Mouse (Mus musculus) C2C12 (cell line): ENCODE results near the gene Alpl. TPM values are rescaled to one million over a fixed set of nuclear protein-coding genes. Genes with fewer than 3 reads are reported as not detected.
A peak's percentile ranks its signal among the peaks of the same experiment; 100 is the strongest.

Experiments
- H3K27me3 ChIP-seq: one replicate; pipeline ENCODE4 v1.6.1; 2011; ENCODE audit not compliant: control insufficient read depth, insufficient read depth, insufficient read length
- H3K36me3 ChIP-seq: one replicate; pipeline ENCODE4 v1.6.1; 2011; ENCODE audit not compliant: control insufficient read depth, insufficient read depth
- H3K4me3 ChIP-seq: one replicate; pipeline ENCODE4 v1.5.1; 2011; ENCODE audit warnings: mild to moderate bottlenecking, control low read depth; ENCODE audit not compliant: poor library complexity, insufficient read depth, severe bottlenecking
- H3K79me2 ChIP-seq: one replicate; pipeline ENCODE4 v1.6.1; 2011; ENCODE audit not compliant: control insufficient read depth, insufficient read depth
- H3K79me3 ChIP-seq: one replicate; pipeline ENCODE4 v1.6.1; 2011; ENCODE audit warnings: low read depth, control low read depth
- H3ac ChIP-seq: one replicate; pipeline ENCODE3; 2011; ENCODE audit warnings: low read depth; ENCODE audit not compliant: control insufficient read depth, insufficient read length
- CEBPB ChIP-seq: IDR thresholded peaks from one replicate; pipeline ENCODE4 v1.6.1; 2011; ENCODE audit warnings: low read depth, mild to moderate bottlenecking, control low read depth, moderate library complexity
- CTCF ChIP-seq: IDR thresholded peaks from one replicate; pipeline ENCODE4 v1.5.1; 2011; ENCODE audit not compliant: control insufficient read depth, insufficient read depth, insufficient read length
- FOSL1 ChIP-seq: IDR thresholded peaks from one replicate; pipeline ENCODE4 v1.8.0; 2011; ENCODE audit warnings: mild to moderate bottlenecking, low read length; ENCODE audit not compliant: poor library complexity, insufficient read depth, severe bottlenecking
- MAX ChIP-seq: IDR thresholded peaks from one replicate; pipeline ENCODE4 v1.6.1; 2011; ENCODE audit warnings: mild to moderate bottlenecking, control low read depth
- MYOD1 ChIP-seq: IDR thresholded peaks from one replicate; pipeline ENCODE4 v1.6.1; 2011; ENCODE audit warnings: low read depth; ENCODE audit not compliant: control insufficient read depth, insufficient read length
- MYOG ChIP-seq: IDR thresholded peaks from one replicate; pipeline ENCODE4 v1.6.1; 2011; ENCODE audit not compliant: control insufficient read depth, insufficient read length; ENCODE audit errors: extremely low read depth
- USF1 ChIP-seq: IDR thresholded peaks from one replicate; pipeline ENCODE4 v1.6.1; 2011; ENCODE audit warnings: low read depth, mild to moderate bottlenecking, control low read depth, moderate library complexity
- polyA plus RNA-seq: library from polyadenylated mRNA; unstranded; fragments of >200 nt; fragmentation: generic; extraction: Trizol; gene quantifications from one replicate; pipeline ENCODE4 v1.2.1, GENCODE M21; 2012; ENCODE audit warnings: missing spikeins

Alpl gene
- polyA plus RNA-seq, 1 experiment, result 0.13 TPM

DNA sequence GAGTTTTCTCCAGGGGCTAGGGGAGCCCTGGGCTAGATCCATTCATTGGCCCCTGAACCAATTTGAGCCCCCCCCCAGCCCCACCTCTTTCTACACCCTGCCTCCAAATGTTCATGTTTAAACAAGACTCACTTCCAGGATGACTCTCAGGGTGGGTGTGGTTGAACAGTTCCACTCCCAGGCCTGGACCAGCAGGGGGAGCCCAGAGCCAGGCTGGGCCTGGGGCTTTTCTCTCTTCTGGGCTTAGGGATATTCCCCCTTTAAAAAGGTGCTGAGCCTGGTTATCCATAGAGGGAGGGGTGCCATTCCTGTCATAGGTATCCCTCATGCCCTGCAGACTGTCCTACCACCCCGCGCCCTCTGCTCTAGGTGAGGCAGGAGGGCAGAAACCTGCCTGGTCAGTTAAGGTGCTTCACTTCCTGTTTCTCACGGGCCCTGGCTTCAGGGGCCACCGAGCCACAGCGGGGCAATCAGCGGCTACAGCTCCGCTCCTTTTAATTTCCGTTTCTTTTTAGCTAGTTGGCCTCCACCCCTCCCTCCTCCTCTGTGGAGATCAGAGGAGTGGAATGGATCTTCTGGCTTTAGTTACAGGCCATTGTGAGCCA is 82.1 kb downstream of the Alpl start:
- Histone ChIP-seq H3K79me3 (no peaks in the 10 kb centered on the region), H3K79me2 (no peaks in the 10 kb centered on the region), H3K36me3 (no peaks in the 10 kb centered on the region), H3K27me3 (peaks cover 45% of the 10 kb centered on the region), H3K4me3 (no peak overlapping the region), H3ac (no peak overlapping the region)
- TF ChIP-seq CEBPB (no peak), USF1 (no peak), MAX (no peak), FOSL1 (no peak), MYOD1 (no peak), MYOG (no peak), CTCF (no peak)

DNA sequence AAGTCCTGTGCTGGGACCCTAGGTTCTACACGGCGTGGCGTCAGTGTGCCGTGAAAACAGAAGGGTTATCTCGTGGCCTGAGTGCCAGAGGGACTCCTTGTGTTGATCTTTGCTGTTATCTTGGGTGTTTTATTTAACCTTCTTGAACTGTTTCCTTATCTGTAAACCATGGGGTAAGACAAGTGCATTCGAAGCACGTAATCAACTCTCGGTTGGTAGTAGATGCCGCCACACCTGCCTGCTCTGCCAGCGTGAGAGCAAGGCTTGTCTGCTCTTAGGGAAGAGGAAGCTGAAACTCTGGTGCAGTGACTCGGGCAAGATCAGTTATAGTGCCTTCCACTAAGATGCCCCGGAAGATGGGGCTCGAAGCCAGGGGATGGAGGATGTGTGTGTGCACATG is 83.2 kb downstream of the Alpl start:
- TF ChIP-seq MYOG (no peak), FOSL1 (no peak), USF1 (no peak), MYOD1 (no peak), CTCF (no peak), CEBPB (no peak), MAX (no peak)
- no peaks in the 10 kb centered on the region for H3K79me3 ChIP-seq
- H3ac ChIP-seq, result no peak overlapping the region
- H3K79me2 ChIP-seq, result no peaks in the 10 kb centered on the region
- no peak overlapping the region for H3K4me3 ChIP-seq
- H3K27me3 ChIP-seq, result peaks cover 52% of the 10 kb centered on the region
- no peaks in the 10 kb centered on the region for H3K36me3 ChIP-seq

DNA sequence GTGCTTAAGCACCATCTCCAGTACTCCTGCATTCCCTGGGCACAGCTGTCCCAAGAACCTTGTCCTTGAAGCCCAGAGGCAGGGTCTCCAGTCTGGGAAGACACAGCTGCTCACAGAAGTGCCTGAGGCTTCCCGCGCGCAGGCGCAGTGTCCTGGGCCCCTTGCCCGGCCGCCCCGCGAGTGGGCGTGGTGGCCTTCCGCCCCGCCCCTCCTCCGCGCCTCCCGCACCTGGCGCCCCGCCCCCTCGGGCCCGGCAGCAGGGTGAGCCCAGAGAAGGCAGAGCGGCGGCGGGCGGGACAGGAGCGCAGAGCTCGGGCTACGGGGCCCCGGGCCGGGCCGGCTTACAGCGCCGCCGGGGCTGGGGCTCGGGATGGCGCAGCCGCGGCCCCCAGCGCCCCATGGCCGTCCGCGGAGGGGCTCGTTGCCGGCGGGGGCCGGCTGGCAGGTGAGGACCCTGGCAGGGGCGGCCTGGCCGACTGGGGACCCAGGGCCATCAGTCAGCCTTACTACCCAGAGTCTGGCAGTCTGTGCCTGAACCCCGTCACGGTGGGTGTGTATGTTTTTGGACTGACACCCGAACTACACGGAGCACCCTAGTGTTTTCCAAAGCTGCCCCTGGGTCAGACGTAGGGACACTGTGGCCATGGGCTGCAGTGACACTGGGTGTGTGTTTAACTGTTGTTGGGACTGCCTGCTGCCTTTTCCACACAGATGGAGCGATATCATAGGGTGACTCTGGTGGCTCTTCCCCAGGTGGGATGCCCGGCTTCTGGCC is 88.8 kb downstream of the Alpl start:
- Histone ChIP-seq H3ac (peak overlapping the region; percentile 43), H3K4me3 (peak overlapping the region; percentile 12), H3K27me3 (peaks cover 29% of the 10 kb centered on the region), H3K79me2 (no peaks in the 10 kb centered on the region), H3K79me3 (no peaks in the 10 kb centered on the region), H3K36me3 (no peaks in the 10 kb centered on the region)
- no peak for TF ChIP-seq MYOD1
- TF ChIP-seq CEBPB, result no peak
- TF ChIP-seq MAX, result no peak
- TF ChIP-seq MYOG, result no peak
- TF ChIP-seq CTCF, result no peak
- TF ChIP-seq USF1, result no peak
- no peak for TF ChIP-seq FOSL1

DNA sequence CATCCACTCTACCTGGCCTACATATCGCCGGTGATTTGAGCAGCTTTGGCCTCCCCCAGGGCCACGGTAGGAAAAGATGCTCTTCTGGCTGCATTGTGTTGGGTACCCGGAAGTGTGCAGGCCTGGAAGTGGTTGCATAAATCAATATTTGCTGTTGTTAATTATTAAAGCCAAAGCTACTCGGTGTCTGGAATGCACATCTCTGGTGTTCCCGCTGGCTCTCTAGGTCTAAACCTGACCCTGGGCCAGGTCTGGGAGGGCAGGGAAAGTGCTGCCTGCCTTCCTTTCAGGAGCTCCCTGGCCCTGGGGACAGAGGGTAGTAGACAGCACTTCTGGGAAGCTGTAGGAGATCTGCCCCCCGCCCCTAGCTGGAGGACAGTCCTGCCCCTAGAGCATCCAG is 89.7 kb downstream of the Alpl start:
- no peaks in the 10 kb centered on the region for H3K36me3 ChIP-seq
- no peak overlapping the region for H3K4me3 ChIP-seq
- H3K27me3 ChIP-seq, result peaks cover 20% of the 10 kb centered on the region
- no peak overlapping the region for H3ac ChIP-seq
- no peaks in the 10 kb centered on the region for H3K79me3 ChIP-seq
- H3K79me2 ChIP-seq, result no peaks in the 10 kb centered on the region
- TF ChIP-seq USF1, result no peak
- no peak for TF ChIP-seq MYOD1
- no peak for TF ChIP-seq FOSL1
- no peak for TF ChIP-seq MAX
- no peak for TF ChIP-seq MYOG
- TF ChIP-seq CTCF, result no peak
- no peak for TF ChIP-seq CEBPB

DNA sequence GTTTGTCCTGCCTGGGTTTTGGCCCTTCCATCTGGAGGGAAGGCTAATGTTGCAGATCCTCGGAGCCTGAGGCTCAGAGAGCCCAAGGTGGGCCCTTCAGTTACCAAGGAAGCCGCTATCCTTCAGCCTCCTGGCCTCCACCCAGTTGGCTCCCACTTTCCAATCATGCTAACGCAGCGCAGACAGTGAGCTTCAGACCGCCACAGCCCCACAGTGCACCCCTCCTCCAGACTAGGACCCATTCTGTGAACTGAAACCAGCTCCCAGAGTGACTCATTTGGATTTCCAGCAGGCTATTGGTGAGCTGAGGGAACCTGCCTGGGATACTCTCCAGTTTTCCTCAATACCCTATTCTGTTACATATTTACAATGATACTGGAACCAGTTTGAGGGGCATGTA is 90.8 kb downstream of the Alpl start:
- no peak overlapping the region for H3K4me3 ChIP-seq
- TF ChIP-seq MYOD1 (no peak), CTCF (no peak), MYOG (no peak), CEBPB (no peak), USF1 (no peak), MAX (no peak), FOSL1 (no peak)
- no peaks in the 10 kb centered on the region for H3K79me3 ChIP-seq
- H3K79me2 ChIP-seq, result no peaks in the 10 kb centered on the region
- no peak overlapping the region for H3ac ChIP-seq
- H3K36me3 ChIP-seq, result no peaks in the 10 kb centered on the region
- H3K27me3 ChIP-seq, result peaks cover 9% of the 10 kb centered on the region

DNA sequence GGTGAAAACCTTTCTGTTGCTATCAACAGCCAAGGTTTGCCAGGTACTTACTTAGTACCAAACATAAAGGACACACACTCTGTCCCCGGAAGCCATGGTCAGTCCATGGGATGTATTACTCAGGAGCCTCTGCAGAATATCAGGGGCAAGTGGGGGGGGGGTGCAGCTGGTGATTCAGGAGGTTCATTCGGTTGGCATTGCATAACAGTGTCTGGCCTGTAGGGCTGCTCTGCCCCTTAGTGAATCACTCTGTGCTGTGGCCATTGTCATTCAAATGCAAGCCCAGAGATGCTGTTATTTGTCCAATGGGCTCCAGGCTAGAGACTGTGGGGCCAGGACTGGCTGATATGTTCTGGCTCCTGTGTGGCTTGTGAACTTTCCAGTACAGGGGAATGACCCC is 91.6 kb downstream of the Alpl start:
- H3K27me3 ChIP-seq, result peaks cover 7% of the 10 kb centered on the region
- no peak overlapping the region for H3K4me3 ChIP-seq
- H3K79me3 ChIP-seq, result no peaks in the 10 kb centered on the region
- no peaks in the 10 kb centered on the region for H3K36me3 ChIP-seq
- no peaks in the 10 kb centered on the region for H3K79me2 ChIP-seq
- H3ac ChIP-seq, result no peak overlapping the region
- TF ChIP-seq CEBPB, result peak; percentile 86
- TF ChIP-seq USF1, result no peak
